Mouse (Mus musculus) lung, postnatal 0 days (tissue): ENCODE data around the gene Gpat3.

Source experiments
- CTCF ChIP-seq: IDR thresholded peaks from 2 replicates; pipeline ENCODE4 v1.5.1; 2016; ENCODE audit warnings: antibody characterized with exemption, mild to moderate bottlenecking
- EP300 ChIP-seq: IDR thresholded peaks from 2 replicates; pipeline ENCODE4 v1.6.1; 2016; ENCODE audit warnings: antibody characterized with exemption, mild to moderate bottlenecking, control low read depth

- no peak for TF ChIP-seq EP300
- peak; percentile 52 for TF ChIP-seq CTCF
These were observed 25.7 kb upstream of the Gpat3 start for GRCm38 (mm10) chr5:100819568-100820480.
